In the genomic region with DNA sequence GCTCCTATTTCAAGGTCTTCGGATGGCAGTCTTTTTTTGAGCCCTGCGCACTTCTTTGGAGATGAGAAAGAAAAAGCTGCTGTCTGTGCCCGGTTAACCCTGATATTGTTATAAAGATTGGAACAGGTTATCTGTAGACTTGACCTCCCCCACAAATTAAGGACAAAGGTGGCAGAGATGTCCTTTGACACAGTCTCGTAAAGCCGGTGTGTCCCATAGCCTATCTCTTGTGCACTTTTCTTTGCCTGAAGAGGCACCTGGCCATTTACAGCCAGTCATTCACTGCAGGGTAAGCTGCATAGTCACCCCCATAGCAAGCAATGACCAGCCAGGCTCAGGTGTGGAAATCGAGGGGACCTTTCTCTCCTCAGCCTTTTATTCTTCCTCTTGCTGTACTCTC, we compare ENCODE assay signal across 8 mouse cellular contexts. TPM values are rescaled to one million over a fixed set of nuclear protein-coding genes. Genes with fewer than 3 reads are reported as not detected.
DNase-seq lines count a peak whose midpoint lies in the region; ATAC-seq and TF ChIP-seq lines count a peak whose summit lies in the region.

No protein-coding gene starts in this region.

- H3K9me3 ChIP-seq in kidney, postnatal 0 days (replicated peaks; ENCODE audit: low read length), result no peaks in the 10 kb centered on the region
- H3K9me3 ChIP-seq in embryonic facial prominence, embryonic 13.5 days, result no peaks in the 10 kb centered on the region
- no peaks in the 10 kb centered on the region for H3K9me3 ChIP-seq in midbrain, embryonic 16.5 days (replicated peaks; ENCODE audit: control insufficient read depth, low read length, poor library complexity, severe bottlenecking)

- H3K36me3 ChIP-seq in kidney, postnatal 0 days (ENCODE audit: insufficient read depth, low read length), result no peaks in the 10 kb centered on the region
- H3K36me3 ChIP-seq in embryonic facial prominence, embryonic 13.5 days, result no peaks in the 10 kb centered on the region
- H3K36me3 ChIP-seq in midbrain, embryonic 16.5 days (ENCODE audit: control insufficient read depth, insufficient read depth, low read length), result 0 out of 2 replicates have a peak, but pooled peaks cover 2% of the 10 kb centered on the region

- no peak for ATAC-seq in kidney, postnatal 0 days (replicated peaks; ENCODE audit: low FRiP score, low read depth)
- ATAC-seq in embryonic facial prominence, embryonic 13.5 days (ENCODE audit: insufficient number of reproducible peaks, insufficient read depth, low FRiP score, low TSS enrichment, low read depth), result no peak
- no peak for ATAC-seq in midbrain, embryonic 16.5 days
- ATAC-seq in megakaryocyte progenitor cell, adult 5-6 weeks (replicated peaks; ENCODE audit: poor library complexity), result no peak

- H3K4me3 ChIP-seq in kidney, postnatal 0 days (replicated peaks; ENCODE audit: low read depth, low read length), result peak overlapping the region; percentile 65
- peak overlapping the region; percentile 71 for H3K4me3 ChIP-seq in embryonic facial prominence, embryonic 13.5 days
- H3K4me3 ChIP-seq in midbrain, embryonic 16.5 days (ENCODE audit: low read depth, low read length), result peak overlapping the region; percentile 60

- H3K9ac ChIP-seq in kidney, postnatal 0 days (ENCODE audit: low read depth, low read length), result peak overlapping the region; percentile 67
- peak overlapping the region; percentile 74 for H3K9ac ChIP-seq in embryonic facial prominence, embryonic 13.5 days
- H3K9ac ChIP-seq in midbrain, embryonic 16.5 days (ENCODE audit: low read depth, low read length), result peak overlapping the region; percentile 71

- H3K27me3 ChIP-seq in kidney, postnatal 0 days (ENCODE audit: insufficient read depth, low read length), result no peaks in the 10 kb centered on the region
- no peaks in the 10 kb centered on the region for H3K27me3 ChIP-seq in embryonic facial prominence, embryonic 13.5 days
- H3K27me3 ChIP-seq in midbrain, embryonic 16.5 days (ENCODE audit: control insufficient read depth, insufficient read depth, low read depth, low read length), result no peaks in the 10 kb centered on the region

- peak overlapping the region; percentile 44; the same call in 1 of the 2 replicates for H3K27ac ChIP-seq in kidney, postnatal 0 days
- no peak overlapping the region for H3K27ac ChIP-seq in embryonic facial prominence, embryonic 13.5 days
- H3K27ac ChIP-seq in midbrain, embryonic 16.5 days (ENCODE audit: low read length), result no peak overlapping the region

- no peaks in the 10 kb centered on the region; the same call in 1 of the 2 replicates for H3K4me1 ChIP-seq in kidney, postnatal 0 days (replicated peaks; ENCODE audit: insufficient read depth, low read length)
- H3K4me1 ChIP-seq in embryonic facial prominence, embryonic 13.5 days, result peaks cover 10% of the 10 kb centered on the region
- peaks cover 10% of the 10 kb centered on the region for H3K4me1 ChIP-seq in midbrain, embryonic 16.5 days (ENCODE audit: control insufficient read depth, insufficient read depth, low read length)

- no peak for DNase-seq in kidney, postnatal 0 days (ENCODE audit: low spot score)
- no peak for DNase-seq in kidney, postnatal 14 days
- peak; percentile 29 for DNase-seq in induced T-regulatory cell, adult 2 months (ENCODE audit: low read depth)
- no peak for DNase-seq in testis, postnatal 10 days (ENCODE audit: low spot score)
- no peak for DNase-seq in ovary, postnatal 14 days (ENCODE audit: low spot score)

- no peak for TF ChIP-seq CTCF in kidney, postnatal 0 days (IDR thresholded peaks at IDR 0.05; ENCODE audit: low read depth)

- H3K4me2 ChIP-seq in kidney, postnatal 0 days (ENCODE audit: low read length), result peak overlapping the region; percentile 70
- H3K4me2 ChIP-seq in embryonic facial prominence, embryonic 13.5 days, result peak overlapping the region; percentile 66
- H3K4me2 ChIP-seq in midbrain, embryonic 16.5 days (ENCODE audit: low read length), result peak overlapping the region; percentile 73

- 40% methylated on average over 6 of the region's 6 CpGs for WGBS in kidney, postnatal 0 days
- 45% methylated on average over 6 of the region's 6 CpGs for WGBS in embryonic facial prominence, embryonic 13.5 days
- WGBS in midbrain, embryonic 16.5 days, result 44% methylated on average over 6 of the region's 6 CpGs

RNA-seq across cellular contexts. Expression of gene Slc25a20, which starts 0.8 kb away (rescaled TPM):
- 73.6 and 88.3 TPM in 2 replicates for polyA plus RNA-seq in kidney, postnatal 0 days (2015; fragmentation: Nextera tagmentation; extraction: Ambion mirVana)
- 47.1 and 48.4 TPM in 2 replicates for polyA plus RNA-seq in embryonic facial prominence, embryonic 13.5 days (2015; fragmentation: Nextera tagmentation; extraction: Ambion mirVana)
- 44.9 and 45.2 TPM in 2 replicates for polyA plus RNA-seq in midbrain, embryonic 16.5 days (2015; fragmentation: Nextera tagmentation; extraction: Ambion mirVana)
- total RNA-seq in megakaryocyte progenitor cell, adult 5-6 weeks (2015), result 18.5 and 21.5 TPM in 2 replicates
- total RNA-seq in megakaryocyte progenitor cell, adult 5-6 weeks (2017), result 26.0 and 28.3 TPM in 2 replicates

RNA-seq across cellular contexts. Expression of gene Arih2, which starts 13.5 kb away (rescaled TPM):
- 36.6 and 37.9 TPM in 2 replicates for polyA plus RNA-seq in kidney, postnatal 0 days (2015; fragmentation: Nextera tagmentation; extraction: Ambion mirVana)
- polyA plus RNA-seq in embryonic facial prominence, embryonic 13.5 days (2015; fragmentation: Nextera tagmentation; extraction: Ambion mirVana), result 51.9 and 53.7 TPM in 2 replicates
- 48.8 and 50.4 TPM in 2 replicates for polyA plus RNA-seq in midbrain, embryonic 16.5 days (2015; fragmentation: Nextera tagmentation; extraction: Ambion mirVana)
- total RNA-seq in megakaryocyte progenitor cell, adult 5-6 weeks (2015), result 20.0 and 20.1 TPM in 2 replicates
- total RNA-seq in megakaryocyte progenitor cell, adult 5-6 weeks (2017), result 42.5 and 47.4 TPM in 2 replicates

RNA-seq across cellular contexts. Expression of gene Prkar2a, which starts 26.5 kb away (rescaled TPM):
- polyA plus RNA-seq in kidney, postnatal 0 days (2015; fragmentation: Nextera tagmentation; extraction: Ambion mirVana), result 18.0 and 18.6 TPM in 2 replicates
- polyA plus RNA-seq in embryonic facial prominence, embryonic 13.5 days (2015; fragmentation: Nextera tagmentation; extraction: Ambion mirVana), result 25.6 and 27.9 TPM in 2 replicates
- polyA plus RNA-seq in midbrain, embryonic 16.5 days (2015; fragmentation: Nextera tagmentation; extraction: Ambion mirVana), result 57.3 and 69.1 TPM in 2 replicates
- total RNA-seq in megakaryocyte progenitor cell, adult 5-6 weeks (2015), result 20.0 and 21.9 TPM in 2 replicates
- 17.4 and 29.2 TPM in 2 replicates for total RNA-seq in megakaryocyte progenitor cell, adult 5-6 weeks (2017)
